Mouse (Mus musculus): ENCODE data around the gene Fmo4.
"Not testable (repeated sequence)": the region's sequence is repeated elsewhere in the genome, so short reads cannot be mapped to it uniquely, and the experiment has no call there.

The Fmo4 gene

GRCm38 (mm10) chr1:162792306-162793044 is 21.3 kb downstream of the Fmo4 start:
- no peak for DNase-seq

- DNase-seq, result no peak
Observed at GRCm38 (mm10) chr1:162785222-162785621, 28.6 kb downstream of the Fmo4 start.

- no peak for DNase-seq
Observed at GRCm38 (mm10) chr1:162783669-162784248, 30.0 kb downstream of the Fmo4 start.

GRCm38 (mm10) chr1:162781035-162781434 is 32.7 kb downstream of the Fmo4 start:
- DNase-seq, result not testable (repeated sequence)

GRCm38 (mm10) chr1:162777943-162778538 is 35.7 kb downstream of the Fmo4 start:
- no peak for DNase-seq

- peak; percentile 68 for DNase-seq
Observed at GRCm38 (mm10) chr1:162773661-162774060, 40.1 kb downstream of the Fmo4 start.

- no peak for DNase-seq
Observed at GRCm38 (mm10) chr1:162771617-162772360, 42.0 kb downstream of the Fmo4 start.

- no peak for DNase-seq
Observed at GRCm38 (mm10) chr1:162752009-162752408, 61.8 kb downstream of the Fmo4 start.

GRCm38 (mm10) chr1:162749607-162750006 is 64.2 kb downstream of the Fmo4 start:
- no peak for DNase-seq

GRCm38 (mm10) chr1:162748761-162749160 is 65.0 kb downstream of the Fmo4 start:
- DNase-seq, result no peak
